Comparison of ENCODE assay signal across 15 mouse cellular contexts in the genomic region with DNA sequence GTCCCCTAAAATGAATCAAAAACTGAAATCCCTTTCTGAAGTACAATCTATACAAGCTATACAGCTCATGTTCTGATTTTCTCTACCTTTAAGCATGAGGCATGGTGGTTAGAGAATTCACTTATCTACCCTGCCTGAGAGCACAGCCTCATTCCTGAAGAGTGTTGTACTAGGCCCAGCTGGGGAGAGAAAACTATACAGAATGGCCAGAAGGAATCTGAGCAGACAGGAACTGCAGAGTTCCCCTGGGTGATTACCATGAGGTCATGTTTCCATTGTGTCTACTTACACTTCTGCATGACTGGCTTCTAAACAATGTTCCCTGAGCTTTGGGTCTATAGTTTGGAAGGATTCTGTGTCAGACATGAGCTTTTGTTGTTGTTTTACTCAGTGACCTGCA.
DNase-seq lines count a peak whose midpoint lies in the region; ATAC-seq lines count a peak whose summit lies in the region.
"Had no signal": no experiment of that assay in that cellular context is flagged by ENCODE, and none has a peak within 500 bp of the region (broad histone marks: within the 10 kb centered on the region; RNA-seq: fewer than 3 reads in every experiment).

No protein-coding gene starts in this region.

- H3K9ac ChIP-seq in forebrain, embryonic 12.5 days = no peak overlapping the region
- H3K9ac ChIP-seq in forebrain, embryonic 15.5 days (replicated peaks) = no peak overlapping the region
- H3K9ac ChIP-seq in limb, embryonic 11.5 days (ENCODE audit: low read length) = no peak overlapping the region
- H3K9ac ChIP-seq: hindbrain, embryonic 14.5 days had no signal

- peak; percentile 53; the same call in 1 of the 2 replicates for ATAC-seq in forebrain, embryonic 12.5 days (ENCODE audit: low FRiP score)
- no peak for ATAC-seq in forebrain, embryonic 15.5 days (replicated peaks)
- 0 out of 2 replicates have a peak, but pooled peaks have one; percentile 17 for ATAC-seq in limb, embryonic 11.5 days (ENCODE audit: insufficient number of reproducible peaks, low FRiP score, low TSS enrichment, low read depth)

- H3K36me3 ChIP-seq in forebrain, embryonic 12.5 days (replicated peaks) = no peaks in the 10 kb centered on the region
- no peaks in the 10 kb centered on the region for H3K36me3 ChIP-seq in forebrain, embryonic 15.5 days
- no peaks in the 10 kb centered on the region for H3K36me3 ChIP-seq in limb, embryonic 11.5 days (ENCODE audit: control insufficient read depth, insufficient read depth, low read length)
- no peaks in the 10 kb centered on the region for H3K36me3 ChIP-seq in limb, embryonic 10.5 days

- H3K9me3 ChIP-seq in forebrain, embryonic 12.5 days = no peaks in the 10 kb centered on the region
- H3K9me3 ChIP-seq in forebrain, embryonic 15.5 days = no peaks in the 10 kb centered on the region
- H3K9me3 ChIP-seq in limb, embryonic 11.5 days (ENCODE audit: control insufficient read depth, low read length) = no peaks in the 10 kb centered on the region
- no peaks in the 10 kb centered on the region for H3K9me3 ChIP-seq in limb, embryonic 10.5 days (replicated peaks)

- DNase-seq in limb, embryonic 11.5 days (ENCODE audit: low spot score) = no peak
- DNase-seq in limb, embryonic 10.5 days (ENCODE audit: low spot score) = no peak
- peak; percentile 72 for DNase-seq in embryo, embryonic 10.5 days (ENCODE audit: low spot score)
- peak; percentile 47 for DNase-seq in mesoderm, embryonic 11.5 days (ENCODE audit: low read depth, low spot score)
- no peak for DNase-seq in right cerebral cortex, postnatal 25 days
- DNase-seq in thymus, postnatal 36 days = no peak
- DNase-seq: B cell, adult 2 months; cerebellum, postnatal 36 days; kidney, adult 8-10 months; liver; lung, postnatal 14 days; spleen, adult 18-20 months had no signal

- H3K27me3 ChIP-seq in forebrain, embryonic 12.5 days = no peaks in the 10 kb centered on the region
- H3K27me3 ChIP-seq in forebrain, embryonic 15.5 days = no peaks in the 10 kb centered on the region
- H3K27me3 ChIP-seq in limb, embryonic 11.5 days (ENCODE audit: control insufficient read depth, insufficient read depth, low read length) = no peaks in the 10 kb centered on the region
- no peaks in the 10 kb centered on the region for H3K27me3 ChIP-seq in limb, embryonic 10.5 days (ENCODE audit: low read depth, poor library complexity, severe bottlenecking)

- no peaks in the 10 kb centered on the region for H3K4me1 ChIP-seq in forebrain, embryonic 12.5 days
- H3K4me1 ChIP-seq in forebrain, embryonic 15.5 days = no peaks in the 10 kb centered on the region
- H3K4me1 ChIP-seq in limb, embryonic 11.5 days (ENCODE audit: control insufficient read depth, insufficient read depth, low read length) = no peaks in the 10 kb centered on the region
- no peaks in the 10 kb centered on the region for H3K4me1 ChIP-seq in limb, embryonic 10.5 days

- no peak overlapping the region for H3K4me3 ChIP-seq in forebrain, embryonic 12.5 days (replicated peaks)
- H3K4me3 ChIP-seq in forebrain, embryonic 15.5 days = no peak overlapping the region
- H3K4me3 ChIP-seq in limb, embryonic 11.5 days (ENCODE audit: low read depth, low read length) = no peak overlapping the region
- no peak overlapping the region for H3K4me3 ChIP-seq in limb, embryonic 10.5 days

- H3K4me2 ChIP-seq in forebrain, embryonic 12.5 days = no peak overlapping the region
- no peak overlapping the region for H3K4me2 ChIP-seq in forebrain, embryonic 15.5 days (replicated peaks)
- H3K4me2 ChIP-seq in limb, embryonic 11.5 days (ENCODE audit: low read depth, severe bottlenecking) = no peak overlapping the region
- H3K4me2 ChIP-seq: hindbrain, embryonic 14.5 days had no signal

- no peak overlapping the region for H3K27ac ChIP-seq in forebrain, embryonic 12.5 days
- H3K27ac ChIP-seq in forebrain, embryonic 15.5 days (replicated peaks) = no peak overlapping the region
- no peak overlapping the region for H3K27ac ChIP-seq in limb, embryonic 11.5 days (replicated peaks; ENCODE audit: low read depth, low read length)
- H3K27ac ChIP-seq in limb, embryonic 10.5 days = no peak overlapping the region
- H3K27ac ChIP-seq: hindbrain, embryonic 14.5 days had no signal

Comparison
In these comparisons a context has a peak if more than half of its experiments do, and no peak if none do; other contexts are left out.
1. DNase-seq: peak in embryo, embryonic 10.5 days (single experiment) and mesoderm, embryonic 11.5 days (single experiment); none in limb, embryonic 11.5 days (single experiment), limb, embryonic 10.5 days (single experiment), right cerebral cortex, postnatal 25 days (single experiment) and thymus, postnatal 36 days (0 of 2).